Mouse (Mus musculus): Measurements from ENCODE around the gene Cnpy1. TPM values are rescaled to one million over a fixed set of nuclear protein-coding genes. Genes with fewer than 3 reads are reported as not detected.
A peak's percentile ranks its signal among the peaks of the same experiment; 100 is the strongest.

Cnpy1 gene
- polyA plus RNA-seq, 1 experiment from 2014 or later: not detected

DNA sequence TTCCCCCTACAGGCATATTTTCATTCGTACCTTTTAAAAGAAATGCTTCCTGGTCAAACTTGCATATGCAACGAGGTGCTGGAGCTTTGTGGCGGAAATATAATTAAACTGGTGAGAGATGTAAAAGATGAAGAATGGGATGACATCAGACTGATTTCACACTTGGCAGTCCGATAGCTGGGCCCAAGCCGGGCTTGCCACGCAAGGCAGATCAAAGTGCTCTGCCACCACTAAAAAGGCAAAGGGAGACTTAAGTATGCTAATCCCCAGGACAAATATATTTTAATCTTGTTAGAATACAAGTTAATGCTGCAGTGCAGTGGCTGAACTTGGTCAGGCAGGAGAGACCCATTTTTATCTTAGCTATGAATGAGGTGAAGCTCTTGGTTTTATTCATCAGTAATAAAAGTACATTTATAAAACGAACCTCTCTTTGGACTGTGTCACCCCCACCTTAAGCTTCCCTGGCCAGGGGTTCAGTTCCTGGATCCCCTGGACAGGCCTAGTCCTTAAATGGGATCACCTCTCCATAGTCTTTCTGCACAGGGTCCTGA lies 66.3 kb downstream of the Cnpy1 start:
- no peak overlapping the region for H3K4me2 ChIP-seq
- H3K4me1 ChIP-seq: no peaks in the 10 kb centered on the region; the same call in 1 of the 2 replicates
- no peak overlapping the region for H3K9ac ChIP-seq
- 51% methylated on average over 7 of the region's 7 CpGs for WGBS
- ATAC-seq (ENCODE audit: extremely low read depth, insufficient number of reproducible peaks, low FRiP score, low TSS enrichment): no peak
- H3K27ac ChIP-seq (replicated peaks): no peak overlapping the region
- no peaks in the 10 kb centered on the region for H3K36me3 ChIP-seq
- no peaks in the 10 kb centered on the region for H3K9me3 ChIP-seq
- peaks cover 100% of the 10 kb centered on the region for H3K27me3 ChIP-seq (replicated peaks)
- H3K4me3 ChIP-seq: no peak overlapping the region

DNA sequence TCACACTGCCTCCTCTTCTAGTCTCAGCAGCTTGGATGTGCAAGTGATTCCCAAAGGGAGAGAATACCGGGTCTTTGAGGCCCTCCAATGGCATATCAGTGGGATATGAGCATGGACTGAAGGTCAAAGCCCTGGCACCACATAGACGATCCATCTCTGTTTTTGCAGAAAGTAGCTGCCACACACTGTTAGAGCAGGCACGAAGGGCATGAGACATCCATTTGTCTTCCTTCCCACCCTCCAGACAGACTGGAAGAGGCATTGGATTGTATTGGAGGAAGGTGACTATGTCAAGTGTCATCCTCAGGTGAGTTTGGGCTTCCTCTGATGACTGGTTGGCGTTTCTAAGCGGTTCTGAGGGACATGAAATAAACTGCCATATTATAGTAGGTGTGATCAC lies 67.3 kb downstream of the Cnpy1 start:
- peaks cover 100% of the 10 kb centered on the region for H3K27me3 ChIP-seq (replicated peaks)
- H3K4me3 ChIP-seq: no peak overlapping the region
- WGBS: 23% methylated on average over 5 of the region's 5 CpGs
- H3K4me2 ChIP-seq: no peak overlapping the region
- no peaks in the 10 kb centered on the region for H3K36me3 ChIP-seq
- H3K27ac ChIP-seq (replicated peaks): no peak overlapping the region
- no peak for ATAC-seq (ENCODE audit: extremely low read depth, insufficient number of reproducible peaks, low FRiP score, low TSS enrichment)
- no peaks in the 10 kb centered on the region; the same call in 1 of the 2 replicates for H3K4me1 ChIP-seq
- H3K9ac ChIP-seq: no peak overlapping the region
- H3K9me3 ChIP-seq: no peaks in the 10 kb centered on the region

- H3K4me2 ChIP-seq: no peak overlapping the region
Measured at GRCm38 (mm10) chr5:28176585-28176984, 69.0 kb downstream of the Cnpy1 start.

DNA sequence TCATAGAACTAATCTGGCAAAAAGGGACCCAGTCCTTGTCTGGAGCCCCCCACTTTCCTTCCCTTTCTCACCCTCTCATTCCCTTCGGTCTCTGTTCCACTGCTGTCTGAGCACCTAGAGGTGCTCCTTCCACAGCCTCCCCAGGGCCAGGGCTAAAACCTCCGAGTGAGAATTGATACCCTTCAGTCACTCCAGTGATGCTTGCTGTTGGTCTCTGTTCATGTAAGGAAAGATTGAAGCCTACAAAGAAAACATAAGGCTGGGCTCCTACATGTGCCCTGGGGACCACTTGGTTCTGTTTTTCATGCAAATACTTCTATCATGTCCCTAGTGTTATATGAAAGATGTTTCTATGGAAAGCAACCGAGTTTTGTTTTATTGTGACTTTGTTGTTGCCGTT lies 69.6 kb downstream of the Cnpy1 start:
- Histone ChIP-seq H3K27me3 (replicated peaks) (peaks cover 99% of the 10 kb centered on the region), H3K9me3 (no peaks in the 10 kb centered on the region), H3K36me3 (no peaks in the 10 kb centered on the region), H3K4me2 (no peak overlapping the region), H3K4me3 (no peak overlapping the region), H3K9ac (no peak overlapping the region), H3K27ac (replicated peaks) (no peak overlapping the region), H3K4me1 (peaks cover under 1% of the 10 kb centered on the region; the same call in 1 of the 2 replicates)
- WGBS: 9% methylated on average over 4 of the region's 4 CpGs
- ATAC-seq (ENCODE audit: extremely low read depth, insufficient number of reproducible peaks, low FRiP score, low TSS enrichment): no peak

More at GRCm38 (mm10) chr5:28176585-28176984, 69.0 kb downstream of the Cnpy1 start:
- H3K4me3 ChIP-seq: no peak overlapping the region
- no peaks in the 10 kb centered on the region for H3K36me3 ChIP-seq
- no peak overlapping the region for H3K9ac ChIP-seq
- no peaks in the 10 kb centered on the region for H3K9me3 ChIP-seq
- WGBS: 8% methylated on average over 2 of the region's 2 CpGs
- H3K4me1 ChIP-seq: no peaks in the 10 kb centered on the region; the same call in 1 of the 2 replicates
- no peak overlapping the region for H3K27ac ChIP-seq (replicated peaks)
- peaks cover 100% of the 10 kb centered on the region for H3K27me3 ChIP-seq (replicated peaks)
- ATAC-seq (ENCODE audit: extremely low read depth, insufficient number of reproducible peaks, low FRiP score, low TSS enrichment): no peak

DNA sequence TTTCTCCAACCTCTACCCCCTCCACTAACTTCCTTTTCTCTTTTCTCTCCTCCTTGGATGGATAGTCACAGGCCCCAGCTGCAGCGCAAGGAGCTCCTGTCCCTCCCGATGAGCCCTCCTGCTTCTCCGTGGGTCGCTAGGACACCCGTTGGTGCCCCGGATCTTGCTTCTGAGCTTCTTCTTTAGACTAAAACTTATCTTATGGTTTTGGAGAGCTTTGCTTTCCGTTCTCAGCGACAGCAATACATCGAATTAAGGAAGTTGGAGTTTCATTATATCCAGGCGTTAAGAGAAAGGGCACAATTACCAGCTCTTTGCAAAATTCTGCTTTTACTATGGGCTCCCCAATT lies 70.1 kb downstream of the Cnpy1 start:
- Histone ChIP-seq H3K4me2 (peak overlapping the region; percentile 5; the same call in 1 of the 2 replicates), H3K9me3 (no peaks in the 10 kb centered on the region), H3K27me3 (replicated peaks) (peaks cover 99% of the 10 kb centered on the region), H3K36me3 (no peaks in the 10 kb centered on the region), H3K9ac (no peak overlapping the region), H3K27ac (replicated peaks) (no peak overlapping the region), H3K4me1 (peaks cover 2% of the 10 kb centered on the region; the same call in 1 of the 2 replicates), H3K4me3 (no peak overlapping the region)
- WGBS: 4% methylated on average over 10 of the region's 10 CpGs
- ATAC-seq (ENCODE audit: extremely low read depth, insufficient number of reproducible peaks, low FRiP score, low TSS enrichment): no peak

- Histone ChIP-seq H3K27me3 (replicated peaks) (peaks cover 97% of the 10 kb centered on the region), H3K4me2 (peak overlapping the region; percentile 5; the same call in 1 of the 2 replicates), H3K36me3 (no peaks in the 10 kb centered on the region), H3K9me3 (no peaks in the 10 kb centered on the region), H3K4me3 (no peak overlapping the region), H3K9ac (no peak overlapping the region), H3K27ac (replicated peaks) (no peak overlapping the region), H3K4me1 (0 out of 2 replicates have a peak, but pooled peaks cover 2% of the 10 kb centered on the region)
- ATAC-seq (ENCODE audit: extremely low read depth, insufficient number of reproducible peaks, low FRiP score, low TSS enrichment): no peak
- under 1% methylated on average over 24 of the region's 24 CpGs for WGBS
Measured at GRCm38 (mm10) chr5:28174876-28175569, 70.6 kb downstream of the Cnpy1 start.

GRCm38 (mm10) chr5:28174086-28174485 lies 71.5 kb downstream of the Cnpy1 start:
- no peak overlapping the region for H3K4me2 ChIP-seq
- no peak for ATAC-seq (ENCODE audit: extremely low read depth, insufficient number of reproducible peaks, low FRiP score, low TSS enrichment)
- H3K27ac ChIP-seq (replicated peaks): no peak overlapping the region
- no peak overlapping the region for H3K4me3 ChIP-seq
- no peaks in the 10 kb centered on the region for H3K36me3 ChIP-seq
- H3K9ac ChIP-seq: no peak overlapping the region
- H3K9me3 ChIP-seq: no peaks in the 10 kb centered on the region
- H3K4me1 ChIP-seq: 0 out of 2 replicates have a peak, but pooled peaks cover 2% of the 10 kb centered on the region
- WGBS: 1% methylated on average over 9 of the region's 9 CpGs
- H3K27me3 ChIP-seq (replicated peaks): peaks cover 97% of the 10 kb centered on the region

DNA sequence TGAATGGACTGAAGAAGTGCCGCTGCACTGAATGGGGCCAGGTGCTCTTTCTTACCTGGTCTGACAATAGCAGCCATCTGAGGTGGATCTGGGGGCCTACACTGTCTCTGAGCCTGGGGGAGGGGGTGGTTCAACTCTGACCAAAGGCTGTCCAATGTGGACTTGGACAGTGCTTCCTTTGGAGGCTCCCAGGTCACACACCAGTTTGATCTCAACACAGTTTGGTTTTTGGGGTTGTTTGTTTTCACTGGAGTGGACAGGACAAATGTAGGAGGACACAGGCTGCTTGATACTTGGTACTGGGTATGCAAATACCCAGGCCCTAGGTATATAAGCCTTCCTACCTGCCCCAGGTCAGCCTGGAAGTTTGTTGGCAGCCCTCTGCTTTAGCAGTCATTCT lies 71.9 kb downstream of the Cnpy1 start:
- Histone ChIP-seq H3K4me1 (peaks cover 6% of the 10 kb centered on the region; the same call in 1 of the 2 replicates), H3K36me3 (no peaks in the 10 kb centered on the region), H3K9me3 (no peaks in the 10 kb centered on the region), H3K9ac (no peak overlapping the region), H3K27ac (replicated peaks) (no peak overlapping the region), H3K4me2 (no peak overlapping the region), H3K4me3 (no peak overlapping the region), H3K27me3 (replicated peaks) (peaks cover 97% of the 10 kb centered on the region)
- WGBS: 7% methylated on average over 1 of the region's 1 CpGs
- ATAC-seq (ENCODE audit: extremely low read depth, insufficient number of reproducible peaks, low FRiP score, low TSS enrichment): no peak

DNA sequence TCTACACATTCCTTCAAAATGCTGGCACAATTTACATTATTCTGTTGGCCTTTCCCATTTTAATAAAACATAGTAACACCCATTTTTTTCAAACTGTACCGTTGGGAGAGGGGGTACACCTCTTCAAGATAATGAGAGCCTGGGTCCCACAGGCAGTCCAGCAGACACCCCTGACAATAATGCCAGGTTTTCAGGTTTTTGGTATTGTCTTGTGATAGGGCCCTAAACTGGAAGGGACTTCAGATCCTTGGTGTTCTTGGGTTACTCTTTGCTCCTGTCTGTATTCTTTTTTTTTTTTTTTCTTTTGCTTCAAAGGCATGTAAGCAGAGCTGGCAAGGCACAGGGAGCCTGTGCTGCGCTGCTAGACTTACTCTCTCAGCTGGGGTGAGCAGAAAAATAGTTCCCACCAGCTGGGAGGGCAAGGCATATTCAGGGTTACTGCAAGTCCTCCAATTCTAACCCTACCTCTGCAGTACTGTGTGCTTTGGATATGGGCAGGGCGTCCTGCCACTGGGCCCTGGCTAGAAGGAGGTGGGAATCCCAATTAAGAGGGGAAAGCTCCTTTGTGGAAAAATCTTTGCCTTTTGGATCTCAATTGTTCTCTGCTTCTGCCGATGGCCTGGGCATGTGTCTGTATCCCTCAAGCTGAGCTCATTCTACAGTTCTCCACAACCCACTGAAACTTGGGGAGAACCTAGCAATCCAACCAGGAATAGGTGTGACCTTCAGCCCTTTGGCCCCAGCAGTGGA lies 72.5 kb downstream of the Cnpy1 start:
- H3K9me3 ChIP-seq: no peaks in the 10 kb centered on the region
- no peak for ATAC-seq (ENCODE audit: extremely low read depth, insufficient number of reproducible peaks, low FRiP score, low TSS enrichment)
- no peaks in the 10 kb centered on the region for H3K36me3 ChIP-seq
- peaks cover 97% of the 10 kb centered on the region for H3K27me3 ChIP-seq (replicated peaks)
- peaks cover 11% of the 10 kb centered on the region; the same call in 1 of the 2 replicates for H3K4me1 ChIP-seq
- 9% methylated on average over 4 of the region's 4 CpGs for WGBS
- H3K4me3 ChIP-seq: no peak overlapping the region
- H3K4me2 ChIP-seq: no peak overlapping the region
- H3K9ac ChIP-seq: no peak overlapping the region
- no peak overlapping the region for H3K27ac ChIP-seq (replicated peaks)

DNA sequence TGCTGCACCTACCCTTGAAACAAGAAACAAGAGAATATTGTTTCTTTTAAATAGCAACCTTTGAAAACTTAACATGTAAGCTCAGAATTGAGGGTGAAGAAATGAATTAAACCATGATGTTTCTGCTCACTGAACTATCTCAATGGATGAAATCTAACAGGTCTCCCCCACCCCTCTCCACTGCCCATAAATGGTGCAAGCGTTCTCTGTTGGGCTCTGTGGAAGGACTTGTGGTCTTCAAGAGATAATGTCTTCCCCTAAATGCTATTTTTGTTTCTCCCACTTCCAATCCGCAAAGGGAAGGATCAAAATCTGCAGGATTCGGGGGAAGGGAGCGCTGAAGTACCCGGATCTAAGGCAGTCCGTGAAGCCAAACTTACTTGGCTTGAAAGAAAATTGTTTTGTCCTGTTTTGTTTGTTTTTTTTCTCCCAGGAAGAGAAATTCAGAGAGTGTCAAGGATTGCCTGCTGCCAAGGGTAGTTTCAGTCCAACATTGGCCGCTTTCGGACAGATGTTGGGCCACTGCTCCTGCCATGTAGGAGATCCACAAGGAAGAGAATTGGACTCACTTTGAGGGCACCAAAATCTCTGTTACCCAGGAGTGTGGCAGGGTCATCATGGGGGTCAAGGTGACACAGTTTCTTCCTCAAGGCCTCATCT lies 73.2 kb downstream of the Cnpy1 start:
- ATAC-seq (ENCODE audit: extremely low read depth, insufficient number of reproducible peaks, low FRiP score, low TSS enrichment): no peak
- Histone ChIP-seq H3K9me3 (no peaks in the 10 kb centered on the region), H3K9ac (no peak overlapping the region), H3K27me3 (replicated peaks) (peaks cover 97% of the 10 kb centered on the region), H3K27ac (replicated peaks) (no peak overlapping the region), H3K36me3 (no peaks in the 10 kb centered on the region), H3K4me3 (no peak overlapping the region), H3K4me2 (no peak overlapping the region), H3K4me1 (peaks cover 14% of the 10 kb centered on the region; the same call in 1 of the 2 replicates)
- WGBS: 2% methylated on average over 8 of the region's 8 CpGs

DNA sequence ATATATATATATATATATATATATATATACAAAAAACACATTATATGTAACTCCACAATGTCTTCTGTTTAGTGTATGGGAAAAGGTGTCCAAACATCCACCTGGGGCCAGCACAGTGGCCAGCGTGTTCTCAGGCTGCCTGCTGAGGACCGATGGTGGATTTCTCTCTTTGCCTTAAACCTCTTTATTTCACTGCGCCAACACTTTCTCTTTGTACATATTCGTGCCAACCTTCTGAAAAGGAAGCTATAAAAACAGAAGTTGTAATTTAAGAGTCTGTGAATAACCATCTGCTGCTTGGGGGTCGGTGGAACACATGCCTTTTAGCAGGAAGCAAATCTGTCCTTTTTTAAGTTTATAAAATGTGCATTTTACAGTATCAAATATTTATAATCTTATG lies 73.9 kb downstream of the Cnpy1 start:
- no peak for ATAC-seq (ENCODE audit: extremely low read depth, insufficient number of reproducible peaks, low FRiP score, low TSS enrichment)
- H3K4me2 ChIP-seq: no peak overlapping the region

More for the DNA sequence above, 73.9 kb downstream of the Cnpy1 start:
- Histone ChIP-seq H3K27ac (replicated peaks) (no peak overlapping the region), H3K4me3 (no peak overlapping the region), H3K9ac (no peak overlapping the region), H3K4me1 (peaks cover 19% of the 10 kb centered on the region), H3K27me3 (replicated peaks) (peaks cover 97% of the 10 kb centered on the region), H3K9me3 (no peaks in the 10 kb centered on the region), H3K36me3 (no peaks in the 10 kb centered on the region)
- 25% methylated on average over 5 of the region's 5 CpGs for WGBS

All from heart, embryonic 13.5 days (tissue).